Mouse (Mus musculus): ENCODE measurements around the gene Mtor.

Gene Mtor

GRCm38 (mm10) chr4:148444250-148444967, 4.0 kb upstream of the Mtor start, which contains the start of gene Ubiad1:
TSS of gene Ubiad1 (minus strand) at chr4:148444771.
- DNase-seq: peak; percentile 96

- peak; percentile 49 for DNase-seq
Measured at GRCm38 (mm10) chr4:148448853-148449245, 438 bp downstream of the Mtor start.

DNA sequence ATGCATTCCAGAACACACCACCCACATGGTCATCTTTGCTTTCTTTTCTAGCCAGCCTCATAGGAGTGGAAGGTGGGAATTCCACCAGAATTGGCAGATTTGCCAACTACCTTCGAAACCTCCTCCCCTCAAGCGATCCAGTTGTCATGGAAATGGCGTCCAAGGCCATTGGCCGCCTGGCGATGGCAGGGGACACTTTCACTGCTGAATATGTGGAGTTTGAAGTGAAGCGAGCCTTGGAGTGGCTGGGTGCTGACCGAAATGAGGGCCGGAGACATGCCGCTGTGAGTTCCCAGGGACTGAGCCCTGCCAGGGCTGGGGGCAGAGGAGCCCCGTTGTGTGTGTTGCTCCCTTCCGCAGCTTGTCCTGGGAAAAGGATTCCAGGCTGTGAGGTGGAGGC, 5.3 kb downstream of the Mtor start:
- no peak for DNase-seq

GRCm38 (mm10) chr4:148455477-148456025, 7.1 kb downstream of the Mtor start:
- no peak for DNase-seq

- no peak for DNase-seq
Measured at GRCm38 (mm10) chr4:148460656-148461284, 12.4 kb downstream of the Mtor start.

DNA sequence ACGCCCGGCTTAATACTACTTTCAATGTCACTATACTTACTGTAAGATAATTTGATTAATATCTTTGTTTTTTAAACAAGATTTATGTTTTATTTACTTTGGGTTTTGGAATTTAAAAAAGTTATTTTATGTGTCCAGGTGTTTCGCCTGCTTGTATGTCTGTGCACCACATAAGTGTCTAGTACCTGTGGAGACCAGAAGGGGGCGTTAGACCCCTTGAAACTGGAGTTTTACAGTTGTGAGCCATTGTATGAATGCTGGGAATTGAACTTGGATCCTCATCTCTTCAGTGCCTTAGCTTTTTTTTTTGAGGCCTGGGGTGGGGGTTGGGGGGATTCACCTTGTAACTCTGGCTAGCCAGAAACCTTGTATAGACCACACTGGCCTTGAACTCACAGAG, 13.4 kb downstream of the Mtor start:
- no peak for DNase-seq

- no peak for DNase-seq
Measured at GRCm38 (mm10) chr4:148462717-148463116, 14.3 kb downstream of the Mtor start.

GRCm38 (mm10) chr4:148463208-148463960, 15.0 kb downstream of the Mtor start:
- no peak for DNase-seq

- DNase-seq: no peak
Measured at GRCm38 (mm10) chr4:148464301-148464700, 15.9 kb downstream of the Mtor start.

GRCm38 (mm10) chr4:148464869-148465268, 16.5 kb downstream of the Mtor start:
- DNase-seq: no peak

DNA sequence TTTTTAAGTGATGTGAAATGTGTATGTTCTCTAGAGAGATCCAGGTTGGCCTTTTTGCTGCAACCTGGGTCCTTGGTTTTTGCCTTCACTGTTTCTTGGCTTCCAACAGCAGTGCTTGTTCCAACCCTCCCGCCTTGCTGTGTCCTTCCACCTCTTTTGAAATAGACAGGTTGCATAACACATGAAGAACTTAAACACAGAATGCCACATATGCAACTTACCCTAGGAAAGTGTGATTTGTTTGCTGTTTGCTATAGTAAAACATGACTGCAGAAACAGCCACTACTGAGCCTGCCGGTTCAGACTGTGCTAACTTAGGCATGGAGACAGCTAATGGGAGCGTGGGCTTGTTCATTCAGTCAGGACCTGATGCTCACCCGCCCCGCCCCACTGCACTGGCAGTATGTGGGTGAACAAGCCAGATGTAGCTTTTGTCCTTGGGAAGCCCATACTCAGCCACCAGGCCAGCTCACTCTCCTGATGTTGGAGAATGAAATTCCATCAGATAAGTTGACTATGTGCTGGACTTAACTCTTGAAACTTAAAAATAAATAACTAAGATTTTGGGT, 18.2 kb downstream of the Mtor start:
- DNase-seq: no peak

- no peak for DNase-seq
Measured at GRCm38 (mm10) chr4:148468396-148468795, 20.0 kb downstream of the Mtor start.

GRCm38 (mm10) chr4:148469487-148470252, 21.3 kb downstream of the Mtor start:
- no peak for DNase-seq

DNA sequence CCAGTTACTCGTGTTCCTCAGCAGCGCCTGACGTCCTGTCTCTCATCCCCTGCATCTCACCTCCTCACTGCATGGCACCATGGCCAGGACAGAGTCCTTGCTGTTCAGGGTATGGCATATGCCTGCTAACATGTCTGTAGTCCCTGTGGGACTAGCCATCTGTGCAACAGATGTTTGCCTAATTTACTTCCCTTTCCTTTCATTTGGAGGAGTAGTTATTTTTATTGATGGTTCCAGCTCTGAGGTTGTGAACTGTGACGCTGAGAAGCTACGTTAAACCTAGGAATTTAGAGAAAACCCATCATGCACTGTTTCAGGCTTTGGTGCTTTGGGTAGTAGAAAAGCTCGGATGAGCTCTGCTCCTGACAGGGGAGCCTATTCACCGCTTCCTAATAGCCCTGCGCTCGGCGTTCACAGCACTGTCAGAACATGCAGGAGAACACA, 23.0 kb downstream of the Mtor start:
- DNase-seq: no peak

DNA sequence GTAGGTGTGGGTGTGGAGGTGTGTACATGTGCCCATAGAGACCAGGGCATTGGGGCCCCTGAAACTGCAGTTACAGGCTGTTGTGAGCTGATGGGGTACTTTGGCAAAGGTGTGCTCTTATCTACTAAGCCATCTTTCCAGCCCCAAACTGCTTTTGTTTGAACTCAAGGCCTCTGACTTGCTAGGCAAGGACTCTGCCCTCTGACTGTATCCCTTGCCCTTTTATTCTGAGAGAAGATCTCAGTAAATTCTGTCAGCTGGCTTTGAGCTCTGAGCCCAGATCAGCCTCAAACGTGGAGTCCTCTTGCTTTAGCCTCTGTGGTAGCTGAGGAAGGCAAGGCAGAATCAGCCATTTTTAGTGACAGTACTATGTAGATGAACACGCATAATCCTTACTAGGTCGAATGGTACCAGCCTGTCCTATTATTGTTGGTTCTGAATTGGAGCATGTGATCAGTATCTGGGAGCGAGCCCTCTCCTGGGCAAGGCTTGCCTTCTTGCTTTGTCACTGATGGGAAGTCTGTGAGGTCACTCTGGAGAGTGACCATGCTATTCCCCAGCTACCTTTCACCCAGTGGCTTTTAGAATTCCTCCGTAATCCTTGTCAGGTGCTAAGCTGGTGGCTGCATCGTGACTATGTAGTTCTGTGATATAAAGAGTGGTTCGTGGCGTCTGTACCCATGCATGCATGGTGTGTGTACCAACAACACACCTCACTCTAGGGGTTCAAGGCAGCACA, 24.2 kb downstream of the Mtor start:
- DNase-seq: no peak

DNA sequence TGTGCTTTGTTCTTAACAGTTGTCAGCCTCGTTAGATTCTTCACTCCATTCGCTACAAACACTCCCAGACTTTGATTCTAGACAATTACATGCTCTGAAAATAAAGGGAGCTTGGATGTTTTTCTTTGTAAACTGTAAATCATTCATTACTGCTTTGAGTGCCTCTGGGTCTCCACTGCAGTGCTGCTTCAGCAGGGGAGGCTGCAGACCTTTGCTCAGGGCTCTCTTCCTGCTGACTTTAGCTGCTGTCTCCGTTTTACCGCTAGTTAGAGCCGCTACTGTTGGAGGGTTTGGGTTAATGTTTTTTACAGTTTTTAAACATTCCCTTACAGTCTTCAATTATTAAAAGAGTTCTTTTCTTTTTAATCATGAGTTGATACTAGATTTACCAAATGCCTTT, 25.1 kb downstream of the Mtor start:
- DNase-seq: no peak

DNA sequence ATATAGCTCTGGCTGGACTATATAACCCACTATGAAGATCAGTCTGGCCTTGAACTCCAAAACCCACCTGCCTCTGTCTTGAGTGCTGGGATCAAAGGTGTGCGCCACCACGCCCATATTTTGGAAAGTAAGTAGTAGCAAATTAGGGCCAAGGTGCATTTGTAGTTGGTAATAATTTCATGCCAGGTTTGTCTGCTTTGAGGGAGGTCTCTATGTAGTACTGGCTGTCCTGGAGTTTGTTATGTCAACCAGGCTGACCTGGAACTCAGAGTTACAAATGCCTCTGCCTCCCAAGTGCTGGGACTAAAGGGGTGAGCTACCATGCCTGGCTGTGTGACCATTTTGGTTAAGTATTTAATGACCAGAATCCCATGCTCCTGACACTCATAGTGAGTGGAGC, 31.8 kb downstream of the Mtor start:
- no peak for DNase-seq

DNA sequence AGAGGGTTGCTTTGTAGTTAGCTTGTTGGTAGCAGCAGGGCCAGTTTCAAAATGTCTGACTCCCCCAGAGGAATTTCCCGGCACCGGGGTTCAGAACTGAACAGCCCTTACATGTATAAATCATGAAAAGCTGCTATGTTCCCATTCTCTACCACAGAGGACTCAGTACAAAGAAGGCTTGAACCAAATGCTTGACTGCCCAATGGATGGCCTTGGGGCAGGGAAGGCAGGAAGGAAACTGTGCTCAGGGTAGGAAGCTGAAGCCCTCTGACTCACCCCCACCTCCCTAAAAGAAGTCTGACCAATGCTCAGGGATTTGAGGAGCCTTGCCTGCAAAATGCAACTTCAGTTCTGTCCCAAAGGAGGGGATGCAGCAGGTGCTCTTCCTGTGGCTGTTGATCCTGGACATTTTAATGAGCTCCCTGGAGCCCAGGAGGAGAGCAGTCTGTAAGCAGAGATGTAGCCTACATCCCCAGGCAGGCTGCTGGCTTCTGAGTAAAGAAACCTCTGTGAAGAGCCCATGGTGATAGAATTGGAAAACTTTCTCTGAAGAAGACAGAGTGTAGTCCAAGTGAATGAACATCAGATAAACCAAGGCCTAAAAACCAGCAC, 33.3 kb downstream of the Mtor start:
- DNase-seq: no peak

DNA sequence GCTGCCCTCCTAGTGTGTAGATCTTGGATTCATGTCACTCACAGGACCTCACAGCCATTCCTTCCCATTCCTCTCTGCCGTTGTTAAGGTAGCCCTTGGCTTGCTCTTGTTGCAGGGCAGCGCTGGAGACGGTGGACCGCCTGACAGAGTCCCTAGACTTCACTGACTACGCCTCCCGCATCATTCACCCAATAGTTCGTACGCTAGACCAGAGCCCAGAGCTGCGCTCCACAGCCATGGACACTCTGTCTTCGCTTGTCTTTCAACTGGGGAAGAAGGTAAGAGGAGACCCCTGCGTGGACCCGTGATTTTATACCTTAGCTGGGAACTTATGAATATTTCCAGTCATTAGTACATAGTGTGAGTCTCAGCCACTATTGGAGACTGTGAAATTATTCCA, 36.1 kb downstream of the Mtor start:
- no peak for DNase-seq

- no peak for DNase-seq
Measured at GRCm38 (mm10) chr4:148487841-148488240, 39.4 kb downstream of the Mtor start.

DNA sequence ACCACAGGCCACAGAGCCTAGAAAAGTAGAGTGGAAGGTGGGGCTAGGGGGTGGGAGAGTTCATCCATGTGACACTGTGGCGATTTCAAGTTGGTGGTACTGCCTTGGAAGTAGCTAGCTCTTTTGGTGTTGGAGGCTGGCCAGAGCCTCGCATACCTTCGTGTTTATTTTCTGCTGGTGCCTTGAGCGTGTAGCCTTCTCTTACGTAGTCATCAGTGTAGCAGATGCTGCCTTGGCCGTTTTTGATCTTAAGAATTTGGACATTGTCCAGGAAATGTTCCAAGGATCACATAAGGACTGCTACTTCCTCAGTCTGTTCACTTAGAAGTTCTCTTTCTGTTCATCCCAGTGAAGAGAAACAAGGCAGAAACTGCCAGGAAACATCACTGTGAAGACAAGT, 42.1 kb downstream of the Mtor start:
- no peak for DNase-seq
